Mouse (Mus musculus): ENCODE data around the gene Tprn. TPM values are rescaled to one million over a fixed set of nuclear protein-coding genes. Genes with fewer than 3 reads are reported as not detected.
A peak's percentile ranks its signal among the peaks of the same experiment; 100 is the strongest.

Gene Tprn
- polyA plus RNA-seq, 1 experiment from 2014 or later, result 8.7 TPM

DNA sequence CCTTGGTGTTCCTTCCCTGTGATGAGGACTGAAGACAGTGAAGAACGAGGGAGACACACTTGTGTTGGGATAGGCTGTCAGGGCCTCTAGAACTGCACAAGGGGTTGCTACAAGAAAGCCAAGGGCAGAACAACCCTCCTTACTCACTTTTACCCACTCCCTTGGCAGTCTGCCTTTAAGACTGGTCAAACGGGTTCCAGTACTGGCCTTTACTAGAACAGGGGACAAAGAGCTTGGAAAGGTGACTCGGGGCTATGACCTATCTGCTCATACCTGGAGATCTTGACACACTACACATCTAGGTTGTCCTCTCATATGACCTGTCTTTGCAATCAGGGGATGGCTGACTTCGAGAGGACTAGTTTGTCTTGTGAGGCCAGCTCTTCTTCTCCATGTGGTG, 24.9 kb upstream of the Tprn start:
- Histone ChIP-seq H3K27me3 (peaks cover 69% of the 10 kb centered on the region), H3K36me3 (no peaks in the 10 kb centered on the region), H3K4me1 (replicated peaks) (peaks cover 21% of the 10 kb centered on the region), H3K27ac (no peak overlapping the region), H3K4me2 (no peak overlapping the region), H3K9me3 (no peaks in the 10 kb centered on the region), H3K9ac (replicated peaks) (no peak overlapping the region), H3K4me3 (replicated peaks) (no peak overlapping the region)
- WGBS, result 63% methylated on average over 4 of the region's 4 CpGs
- ATAC-seq (ENCODE audit: insufficient number of reproducible peaks, insufficient read depth, low FRiP score, low TSS enrichment, low read depth), result no peak

DNA sequence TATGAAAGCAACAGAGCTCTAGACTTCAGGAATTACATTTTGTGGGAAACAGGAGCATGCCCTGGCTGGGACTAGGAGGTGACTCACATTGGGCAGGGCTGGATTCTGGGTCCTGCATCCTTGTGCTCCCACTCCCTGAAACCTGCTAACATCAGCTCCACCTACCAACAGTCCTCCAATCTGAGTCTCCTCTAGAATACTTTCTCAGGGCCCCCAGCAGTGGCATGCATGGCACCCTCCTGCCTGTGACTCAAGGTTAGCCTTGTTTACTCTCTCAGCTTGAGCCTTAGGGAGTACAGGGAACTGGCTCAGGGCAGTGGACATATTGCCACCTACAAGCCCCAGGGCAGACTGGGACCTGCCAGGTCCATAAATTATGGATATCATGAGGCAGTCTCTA, 24.3 kb upstream of the Tprn start:
- H3K9ac ChIP-seq (replicated peaks), result no peak overlapping the region
- H3K4me3 ChIP-seq (replicated peaks), result no peak overlapping the region
- ATAC-seq (ENCODE audit: insufficient number of reproducible peaks, insufficient read depth, low FRiP score, low TSS enrichment, low read depth), result no peak
- no peaks in the 10 kb centered on the region for H3K9me3 ChIP-seq
- H3K36me3 ChIP-seq, result no peaks in the 10 kb centered on the region
- peaks cover 24% of the 10 kb centered on the region for H3K4me1 ChIP-seq (replicated peaks)
- H3K27ac ChIP-seq, result no peak overlapping the region
- H3K4me2 ChIP-seq, result no peak overlapping the region
- peaks cover 70% of the 10 kb centered on the region for H3K27me3 ChIP-seq

DNA sequence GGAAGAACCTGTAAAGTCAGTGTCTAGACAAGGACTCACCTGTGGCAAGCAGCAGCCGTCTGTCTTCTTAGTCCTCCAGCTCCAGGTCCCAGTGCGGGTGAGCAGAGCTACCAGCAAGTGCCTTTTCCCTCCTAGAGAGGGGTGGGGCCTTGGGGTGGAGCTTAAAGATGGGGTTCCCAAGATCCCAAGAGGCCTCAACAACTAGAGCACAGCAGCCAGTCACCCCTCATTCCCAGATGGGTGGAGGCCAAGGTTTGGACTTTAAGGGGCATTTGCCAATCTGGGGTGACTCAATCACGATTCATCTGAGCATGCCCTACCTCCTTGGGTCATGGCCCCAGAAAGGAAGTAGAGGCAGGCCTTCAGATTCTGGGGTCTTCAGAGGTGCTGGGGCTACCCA, 22.7 kb upstream of the Tprn start:
- H3K4me1 ChIP-seq (replicated peaks), result peaks cover 24% of the 10 kb centered on the region
- WGBS, result 85% methylated on average over 3 of the region's 3 CpGs
- H3K9ac ChIP-seq (replicated peaks), result no peak overlapping the region
- no peak overlapping the region for H3K4me3 ChIP-seq (replicated peaks)
- no peak for ATAC-seq (ENCODE audit: insufficient number of reproducible peaks, insufficient read depth, low FRiP score, low TSS enrichment, low read depth)
- H3K27me3 ChIP-seq, result peaks cover 67% of the 10 kb centered on the region
- H3K9me3 ChIP-seq, result no peaks in the 10 kb centered on the region
- no peaks in the 10 kb centered on the region for H3K36me3 ChIP-seq
- no peak overlapping the region for H3K27ac ChIP-seq
- no peak overlapping the region for H3K4me2 ChIP-seq

DNA sequence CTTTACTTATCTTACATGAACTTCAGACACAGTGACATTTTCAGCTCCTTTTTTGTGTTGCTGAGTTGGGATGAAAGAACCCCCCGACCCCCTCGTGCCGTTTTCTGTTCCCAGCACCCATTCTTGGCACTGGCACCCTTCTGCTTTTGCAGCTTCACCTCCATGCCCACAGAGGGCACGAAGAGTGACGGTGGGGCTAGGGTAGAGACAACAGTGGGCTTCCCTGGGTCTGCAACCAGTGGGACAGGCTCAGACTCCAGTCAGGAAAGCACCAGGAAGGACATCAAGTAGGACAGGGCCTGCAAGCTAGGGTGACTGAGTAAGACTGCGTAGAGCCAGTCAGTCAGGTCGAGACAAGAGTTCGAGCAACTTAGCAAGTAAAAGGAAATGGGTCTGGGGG, 22.1 kb upstream of the Tprn start:
- Histone ChIP-seq H3K36me3 (peaks cover 3% of the 10 kb centered on the region; the same call in 1 of the 2 replicates), H3K27me3 (peaks cover 66% of the 10 kb centered on the region), H3K9ac (replicated peaks) (peak overlapping the region; percentile 38; the same call in 1 of the 2 replicates), H3K27ac (no peak overlapping the region), H3K4me1 (replicated peaks) (peaks cover 24% of the 10 kb centered on the region), H3K4me2 (peak overlapping the region; percentile 96), H3K4me3 (replicated peaks) (peak overlapping the region; percentile 56), H3K9me3 (no peaks in the 10 kb centered on the region)
- no peak for ATAC-seq (ENCODE audit: insufficient number of reproducible peaks, insufficient read depth, low FRiP score, low TSS enrichment, low read depth)
- 52% methylated on average over 8 of the region's 8 CpGs for WGBS

DNA sequence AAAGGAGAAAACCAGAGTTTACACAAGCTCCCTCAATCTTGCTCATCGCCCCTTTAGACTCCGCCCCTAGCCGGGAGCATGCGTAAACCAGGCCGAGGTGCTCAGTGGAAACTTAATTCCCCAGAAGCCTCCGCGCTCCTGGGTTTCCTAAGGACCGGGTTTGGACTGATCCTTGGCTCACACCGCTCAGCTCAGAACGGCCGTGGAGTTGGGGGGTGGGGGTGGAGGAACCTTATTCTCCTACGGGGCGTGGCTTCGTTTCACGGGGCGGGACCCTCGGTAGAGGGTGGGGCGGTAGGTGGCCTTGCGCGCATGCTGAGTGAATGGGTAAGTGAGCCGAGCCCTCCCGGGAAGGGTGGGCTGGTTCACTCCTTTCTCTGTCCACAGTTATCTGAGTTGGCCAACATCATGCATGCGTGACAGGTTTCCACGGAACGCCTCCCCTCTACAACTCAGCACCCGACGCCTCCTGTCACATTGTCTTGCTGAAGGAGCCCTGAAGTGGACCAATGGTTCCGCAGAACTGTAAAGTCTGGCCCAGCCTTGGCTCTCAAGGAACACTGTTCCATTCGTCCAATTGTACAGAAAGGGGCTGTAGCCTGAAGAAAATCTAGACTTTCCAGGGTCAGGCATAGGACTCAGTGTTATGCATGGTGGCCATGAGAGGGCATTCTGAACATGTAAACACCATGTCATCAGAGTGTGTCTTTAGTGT, 21.5 kb upstream of the Tprn start:
- H3K4me1 ChIP-seq (replicated peaks), result peaks cover 24% of the 10 kb centered on the region
- H3K27ac ChIP-seq, result no peak overlapping the region
- H3K9ac ChIP-seq (replicated peaks), result peak overlapping the region; percentile 38; the same call in 1 of the 2 replicates
- no peaks in the 10 kb centered on the region for H3K9me3 ChIP-seq
- peak overlapping the region; percentile 96 for H3K4me2 ChIP-seq
- peak overlapping the region; percentile 56 for H3K4me3 ChIP-seq (replicated peaks)
- peak; percentile 79 for ATAC-seq (ENCODE audit: insufficient number of reproducible peaks, insufficient read depth, low FRiP score, low TSS enrichment, low read depth)
- H3K36me3 ChIP-seq, result peaks cover 8% of the 10 kb centered on the region; the same call in 1 of the 2 replicates
- 2% methylated on average over 29 of the region's 29 CpGs for WGBS
- peaks cover 64% of the 10 kb centered on the region for H3K27me3 ChIP-seq

DNA sequence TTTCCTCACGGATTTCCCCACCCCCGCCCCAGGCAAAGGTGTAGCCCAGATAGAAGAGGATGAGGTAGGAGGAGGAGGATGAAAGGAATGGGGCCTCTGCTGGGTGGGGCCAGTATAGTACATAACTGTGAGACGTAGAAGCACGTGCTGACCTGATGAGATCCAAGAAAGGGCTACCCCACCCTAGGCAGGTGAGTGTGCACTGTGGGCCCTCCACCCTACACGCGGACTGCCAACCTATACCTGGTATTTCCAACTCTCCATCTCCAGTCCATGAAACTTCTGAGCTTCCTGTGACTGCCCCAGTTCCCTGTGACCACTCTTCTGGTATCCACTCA, 21.0 kb upstream of the Tprn start:
- peaks cover 24% of the 10 kb centered on the region for H3K4me1 ChIP-seq (replicated peaks)
- 14% methylated on average over 6 of the region's 6 CpGs for WGBS
- peak; percentile 28; the same call in 1 of the 2 replicates for ATAC-seq (ENCODE audit: insufficient number of reproducible peaks, insufficient read depth, low FRiP score, low TSS enrichment, low read depth)
- H3K4me3 ChIP-seq (replicated peaks), result peak overlapping the region; percentile 56
- peak overlapping the region; percentile 96 for H3K4me2 ChIP-seq
- H3K9me3 ChIP-seq, result no peaks in the 10 kb centered on the region
- H3K36me3 ChIP-seq, result peaks cover 14% of the 10 kb centered on the region; the same call in 1 of the 2 replicates
- no peak overlapping the region for H3K27ac ChIP-seq
- 0 out of 2 replicates have a peak overlapping the region, but pooled peaks have one; percentile 67 for H3K9ac ChIP-seq (replicated peaks)
- H3K27me3 ChIP-seq, result peaks cover 59% of the 10 kb centered on the region

DNA sequence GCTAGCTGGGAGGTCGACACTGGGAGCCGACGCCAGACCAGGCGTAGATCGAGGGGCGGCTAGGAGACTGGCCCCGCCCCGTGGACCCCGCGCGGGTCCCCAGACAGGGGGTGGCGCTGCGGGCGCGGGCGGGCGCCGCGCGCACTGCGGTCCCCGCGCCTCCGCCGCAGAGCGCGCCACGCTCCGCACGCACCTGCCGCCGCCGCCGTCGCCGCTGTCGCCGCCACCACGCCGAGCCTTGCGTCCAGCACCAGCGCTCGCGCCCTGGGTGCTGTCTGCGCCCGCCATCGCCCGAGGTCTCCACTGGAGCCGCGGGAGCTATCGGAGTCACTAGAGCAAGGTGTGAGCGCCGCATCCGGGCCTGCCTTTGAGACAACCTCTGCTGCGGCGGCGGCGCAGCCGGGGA, 20.3 kb upstream of the Tprn start, which contains the start of the genes Rnf208 and Cysrt1:
Rnf208 (plus strand) TSS at position 155 of the 406 bp plus-strand sequence.
Cysrt1 (minus strand) TSS at position 352 of the 406 bp plus-strand sequence.
- no peak for ATAC-seq (ENCODE audit: insufficient number of reproducible peaks, insufficient read depth, low FRiP score, low TSS enrichment, low read depth)
- WGBS, result 0% methylated on average over 57 of the region's 59 CpGs
- H3K27ac ChIP-seq, result no peak within 1 kb of the TSS

DNA sequence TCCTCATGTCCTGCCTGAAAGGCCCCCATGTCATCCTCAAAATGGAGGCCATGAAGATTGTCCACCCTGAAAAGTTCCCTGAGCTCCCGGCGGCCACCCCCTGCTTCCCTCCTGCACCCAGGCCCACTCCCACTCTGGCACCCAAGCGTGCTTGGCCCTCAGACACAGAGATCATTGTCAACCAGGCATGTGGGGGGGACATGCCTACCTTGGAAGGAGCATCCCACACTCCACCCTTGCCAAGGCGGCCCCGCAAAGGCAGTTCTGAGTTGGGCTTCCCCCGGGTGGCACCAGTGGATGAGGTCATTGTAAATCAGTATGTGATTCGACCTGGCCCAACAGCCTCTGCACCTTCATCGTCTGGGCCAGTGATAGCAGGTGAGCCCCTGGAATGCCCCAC, 19.1 kb upstream of the Tprn start:
- Histone ChIP-seq H3K4me3 (replicated peaks) (no peak overlapping the region), H3K4me2 (no peak overlapping the region), H3K27me3 (peaks cover 48% of the 10 kb centered on the region), H3K9ac (replicated peaks) (no peak overlapping the region), H3K9me3 (no peaks in the 10 kb centered on the region), H3K27ac (no peak overlapping the region), H3K4me1 (replicated peaks) (peaks cover 24% of the 10 kb centered on the region), H3K36me3 (peaks cover 29% of the 10 kb centered on the region; the same call in 1 of the 2 replicates)
- 78% methylated on average over 8 of the region's 8 CpGs for WGBS
- no peak for ATAC-seq (ENCODE audit: insufficient number of reproducible peaks, insufficient read depth, low FRiP score, low TSS enrichment, low read depth)

More for the DNA sequence above, 20.3 kb upstream of the Tprn start, which contains the start of the genes Rnf208 and Cysrt1:
- no peaks in the 10 kb centered on the region for H3K9me3 ChIP-seq
- peaks cover 17% of the 10 kb centered on the region; the same call in 1 of the 2 replicates for H3K36me3 ChIP-seq
- peak within 1 kb of the TSS; percentile 56 for H3K4me3 ChIP-seq (replicated peaks)
- H3K27me3 ChIP-seq, result peaks cover 56% of the 10 kb centered on the region
- peaks cover 24% of the 10 kb centered on the region for H3K4me1 ChIP-seq (replicated peaks)
- H3K9ac ChIP-seq (replicated peaks), result peak within 1 kb of the TSS; percentile 67
- H3K4me2 ChIP-seq, result peak within 1 kb of the TSS; percentile 96

DNA sequence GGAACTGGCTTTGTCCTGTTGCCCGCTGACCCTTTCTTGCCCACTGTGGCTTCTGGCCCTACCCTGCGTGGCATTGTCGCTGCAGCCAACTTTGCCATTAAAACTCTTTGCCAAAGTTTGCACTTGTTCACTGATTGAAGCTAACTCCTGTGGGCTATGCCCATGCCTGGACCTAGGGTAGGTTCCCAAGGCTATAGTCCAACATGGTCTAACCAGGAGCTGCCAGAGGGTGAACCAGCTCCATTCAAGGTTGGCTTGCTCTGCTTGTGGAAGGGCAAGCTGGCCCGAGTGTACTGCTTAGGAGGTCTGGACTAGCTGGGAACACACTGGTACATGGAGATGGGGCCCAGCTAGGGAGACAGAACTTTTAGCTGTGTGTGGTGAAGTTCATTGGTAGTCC, 18.3 kb upstream of the Tprn start:
- Histone ChIP-seq H3K27me3 (peaks cover 43% of the 10 kb centered on the region), H3K4me1 (replicated peaks) (peaks cover 24% of the 10 kb centered on the region), H3K9me3 (no peaks in the 10 kb centered on the region), H3K4me3 (replicated peaks) (no peak overlapping the region), H3K36me3 (peaks cover 37% of the 10 kb centered on the region; the same call in 1 of the 2 replicates), H3K4me2 (no peak overlapping the region), H3K27ac (no peak overlapping the region), H3K9ac (replicated peaks) (no peak overlapping the region)
- 91% methylated on average over 4 of the region's 4 CpGs for WGBS
- no peak for ATAC-seq (ENCODE audit: insufficient number of reproducible peaks, insufficient read depth, low FRiP score, low TSS enrichment, low read depth)

DNA sequence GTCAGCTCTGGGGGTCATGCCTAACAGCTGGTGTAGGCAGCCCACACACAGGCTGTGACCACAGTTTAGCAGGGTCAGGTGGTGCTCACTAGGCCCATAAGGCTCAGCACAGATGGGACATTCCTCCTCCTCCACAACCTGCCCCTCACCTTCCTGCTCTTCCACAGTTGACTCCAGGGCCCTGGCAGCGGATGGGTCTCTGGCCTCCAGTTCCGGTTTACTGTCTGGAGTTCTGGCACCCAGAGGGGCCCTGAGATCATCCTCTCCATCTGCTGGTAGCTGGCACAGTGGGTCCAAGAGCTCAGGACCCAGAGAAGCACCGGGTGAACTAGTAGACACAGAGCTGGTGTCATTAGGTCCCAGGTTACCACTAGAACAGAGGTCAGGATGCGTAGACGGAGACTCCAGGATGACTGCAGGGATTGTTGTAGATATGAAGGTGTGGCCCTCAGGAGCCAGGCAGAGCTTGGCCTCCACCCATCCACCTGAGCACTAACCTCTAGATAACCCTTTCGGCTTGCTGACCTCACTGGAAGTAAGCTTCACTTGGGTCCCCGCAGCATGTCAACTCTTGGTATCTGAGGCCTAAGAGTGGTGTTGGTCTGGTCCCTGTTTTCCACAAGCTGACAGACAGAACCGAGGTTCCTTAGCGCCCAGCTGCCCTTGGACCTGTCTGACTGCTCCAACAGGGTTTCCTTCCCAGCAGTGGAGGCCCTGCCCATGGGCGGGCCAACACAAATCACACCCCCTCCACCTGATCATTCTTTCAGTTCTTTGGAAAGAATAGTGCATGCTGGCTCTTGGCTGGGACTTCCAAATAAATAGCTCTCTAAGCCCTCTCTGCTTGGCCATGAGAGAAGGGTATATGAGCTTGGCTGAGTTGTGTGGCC, 16.0 kb upstream of the Tprn start, which contains the start of gene AL732309.1:
AL732309.1 (minus strand) TSS at position 681 of the 890 bp plus-strand sequence.
- ATAC-seq (ENCODE audit: insufficient number of reproducible peaks, insufficient read depth, low FRiP score, low TSS enrichment, low read depth), result no peak
- Histone ChIP-seq H3K9me3 (no peaks in the 10 kb centered on the region), H3K4me2 (no peak within 1 kb of the TSS), H3K9ac (replicated peaks) (no peak within 1 kb of the TSS; the same call in 1 of the 2 replicates), H3K36me3 (peaks cover 60% of the 10 kb centered on the region), H3K27me3 (peaks cover 31% of the 10 kb centered on the region), H3K4me3 (replicated peaks) (no peak within 1 kb of the TSS), H3K4me1 (replicated peaks) (peaks cover 13% of the 10 kb centered on the region), H3K27ac (no peak within 1 kb of the TSS)
- WGBS, result 84% methylated on average over 10 of the region's 10 CpGs

DNA sequence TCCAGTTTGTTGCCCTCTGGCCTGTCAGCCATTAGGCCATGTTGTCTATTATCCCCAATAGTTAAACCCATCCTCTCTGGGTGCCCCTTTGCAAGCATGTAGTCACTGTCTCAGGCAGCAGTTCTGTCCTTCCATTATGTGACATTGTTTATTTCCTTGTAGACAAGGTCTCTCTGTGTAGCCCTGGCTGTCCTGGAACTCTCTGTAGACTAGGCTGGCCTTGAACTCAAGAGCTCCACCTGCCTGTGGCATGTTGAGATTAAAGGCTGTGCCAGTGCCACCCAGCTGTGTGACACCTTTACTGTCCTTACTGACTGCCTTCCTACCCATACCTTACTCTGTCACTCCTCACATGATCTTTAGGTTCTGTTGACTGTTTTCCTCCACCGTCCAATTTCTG, 10.1 kb upstream of the Tprn start:
- peaks cover 53% of the 10 kb centered on the region for H3K36me3 ChIP-seq
- no peak for ATAC-seq (ENCODE audit: insufficient number of reproducible peaks, insufficient read depth, low FRiP score, low TSS enrichment, low read depth)

More for the DNA sequence above, 10.1 kb upstream of the Tprn start:
- Histone ChIP-seq H3K9ac (replicated peaks) (no peak overlapping the region), H3K27me3 (no peaks in the 10 kb centered on the region), H3K9me3 (no peaks in the 10 kb centered on the region), H3K27ac (no peak overlapping the region), H3K4me1 (replicated peaks) (peaks cover 15% of the 10 kb centered on the region), H3K4me3 (replicated peaks) (no peak overlapping the region), H3K4me2 (no peak overlapping the region)
- WGBS, result 80% methylated on average over 1 of the region's 1 CpGs

Measured in limb, embryonic 12.5 days (tissue).